Mouse (Mus musculus) subcutaneous adipose tissue, adult 2 months (tissue): ENCODE data around the gene Gm281. TPM values are rescaled to one million over a fixed set of nuclear protein-coding genes. Genes with fewer than 3 reads are reported as not detected.

Source experiments
- polyA plus RNA-seq: library from polyadenylated mRNA; depleted of rRNA; stranded (reverse); fragments of >200 nt; gene quantifications from 2 replicates; pipeline ENCODE4 v1.2.3, GENCODE M21; 2012; ENCODE audit warnings: low replicate concordance; rRNA removed

The Gm281 gene
- polyA plus RNA-seq = not detected in 2 replicates

GRCm38 (mm10) chr14:13914387-13915082, at the start of gene Gm281:
Gm281 (minus strand) TSS chr14:13914478.

GRCm38 (mm10) chr14:13961401-13962112, 47.3 kb upstream of the Gm281 start, which contains the start of the genes Atxn7 and Thoc7:
Atxn7 (plus strand) TSS chr14:13961440.
Thoc7 (minus strand) TSS chr14:13961852.

Other genes with a start within 250 kb of the Gm281 start
- not detected in 2 replicates for gene Sntn, start 243.6 kb downstream of the Gm281 start, polyA plus RNA-seq
- gene Atxn7, start 47.0 kb upstream of the Gm281 start, polyA plus RNA-seq = 22.3 and 29.3 TPM in 2 replicates
- gene Thoc7, start 47.4 kb upstream of the Gm281 start, polyA plus RNA-seq = 28.3 and 29.2 TPM in 2 replicates
- gene Psmd6, start 206.5 kb upstream of the Gm281 start, polyA plus RNA-seq = 31.5 and 43.6 TPM in 2 replicates